Mouse (Mus musculus) regulatory T cell (primary cell): Measurements from ENCODE around the gene Ccdc7b.
"Not testable (repeated sequence)": the region's sequence is repeated elsewhere in the genome, so short reads cannot be mapped to it uniquely, and the experiment has no call there.

Experiments
- in situ Hi-C: fragments of 300-600 bp; cut with MboI, MseI; formaldehyde crosslinking; loops from one replicate; pipeline ENCODE4 v1.15.1; 2025; ENCODE audit warnings: high pct_unique_total_duplicates

Gene Ccdc7b

DNA sequence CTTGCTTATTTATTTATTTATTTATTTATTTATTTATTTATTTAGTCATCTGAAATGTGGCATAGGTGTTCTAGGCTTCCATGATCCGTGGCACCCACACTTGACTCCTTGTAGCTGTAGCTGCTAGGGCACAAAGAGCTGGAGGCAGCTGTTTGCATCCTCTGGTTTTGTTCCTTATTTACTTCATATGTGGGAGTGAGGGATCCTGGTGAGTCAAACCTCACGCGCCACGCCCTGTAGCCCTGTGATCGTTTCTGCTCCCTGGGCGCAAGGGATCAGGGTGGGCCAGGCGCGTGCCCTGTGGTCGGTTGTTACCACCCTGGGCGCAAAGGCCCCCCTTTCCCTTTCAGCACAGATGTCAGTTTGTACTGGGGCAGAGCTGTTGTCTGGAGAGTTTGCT lies at the start of gene Ccdc7b:
TSS of gene Ccdc7b (plus strand) at position 301 of the 400 bp plus-strand sequence.
- in situ Hi-C loops: not testable (repeated sequence)

DNA sequence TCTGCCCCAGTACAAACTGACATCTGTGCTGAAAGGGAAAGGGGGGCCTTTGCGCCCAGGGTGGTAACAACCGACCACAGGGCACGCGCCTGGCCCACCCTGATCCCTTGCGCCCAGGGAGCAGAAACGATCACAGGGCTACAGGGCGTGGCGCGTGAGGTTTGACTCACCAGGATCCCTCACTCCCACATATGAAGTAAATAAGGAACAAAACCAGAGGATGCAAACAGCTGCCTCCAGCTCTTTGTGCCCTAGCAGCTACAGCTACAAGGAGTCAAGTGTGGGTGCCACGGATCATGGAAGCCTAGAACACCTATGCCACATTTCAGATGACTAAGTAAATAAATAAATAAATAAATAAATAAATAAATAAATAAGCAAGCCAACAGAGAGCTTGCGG lies 1.5 kb upstream of the Ccdc7b start, which contains the start of gene Ccdc7a:
TSS of gene Ccdc7a (minus strand) at position 101 of the 400 bp plus-strand sequence.
- in situ Hi-C loops: not testable (repeated sequence)

- in situ Hi-C loops: not testable (repeated sequence)
Measured at GRCm38 (mm10) chr8:129115761-129116160, 48.8 kb downstream of the Ccdc7b start.

DNA sequence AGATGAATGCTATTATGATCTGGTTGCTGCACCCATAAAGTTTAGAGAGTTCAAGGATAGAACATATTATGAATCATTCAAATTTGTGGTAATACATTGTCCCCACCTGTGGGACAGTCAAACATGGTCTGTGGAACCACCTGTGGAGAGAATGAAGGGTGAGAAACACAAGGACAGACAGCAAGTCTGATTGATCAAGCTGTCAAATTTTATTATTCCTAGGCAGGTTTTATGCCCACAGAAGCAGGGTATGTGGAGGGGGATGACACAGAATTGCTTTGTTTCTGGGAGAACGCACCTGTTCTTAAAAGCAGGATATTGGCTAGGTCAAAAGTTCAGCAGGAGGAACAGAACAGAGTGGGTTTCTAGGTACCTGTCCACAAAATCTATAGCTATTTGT lies 64.6 kb downstream of the Ccdc7b start, which contains the start of gene Gm10999:
TSS of gene Gm10999 (minus strand) at position 101 of the 400 bp plus-strand sequence.
- in situ Hi-C loops: no loop called here

DNA sequence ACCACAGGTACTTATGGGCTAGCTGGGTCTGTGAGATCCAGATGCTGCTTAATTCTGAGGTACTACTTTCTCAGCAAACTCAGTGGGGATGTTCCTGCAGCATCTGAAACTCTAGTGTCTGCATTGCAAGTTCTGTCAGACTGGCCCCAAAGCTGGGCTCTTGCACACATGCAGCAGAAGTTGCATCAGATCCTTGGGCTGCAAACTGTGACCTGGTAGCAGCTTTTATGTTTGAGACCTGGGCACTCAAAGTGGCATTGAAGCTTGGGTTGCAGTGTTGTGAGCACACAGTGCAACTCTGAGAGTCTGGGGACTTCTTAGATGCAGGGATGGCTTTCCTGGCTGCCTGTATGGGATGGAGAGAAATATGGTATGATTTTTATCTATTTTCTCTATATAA lies 66.5 kb downstream of the Ccdc7b start:
- in situ Hi-C loops: no loop called here
